ENCODE assay signal across 17 mouse cellular contexts in genomic region chr10:81340551-81341332, GRCm38 (mm10). TPM values are rescaled to one million over a fixed set of nuclear protein-coding genes. Genes with fewer than 3 reads are reported as not detected.
DNase-seq lines count a peak whose midpoint lies in the region; ATAC-seq lines count a peak whose summit lies in the region.
"Had no signal": no experiment of that assay in that cellular context is flagged by ENCODE, and none has a peak within 500 bp of the region (broad histone marks: within the 10 kb centered on the region; RNA-seq: fewer than 3 reads in every experiment).

No protein-coding gene starts in this region.

- H3K27me3 ChIP-seq in liver, embryonic 12.5 days (replicated peaks): peaks cover 77% of the 10 kb centered on the region

- no peaks in the 10 kb centered on the region for H3K9me3 ChIP-seq in liver, embryonic 12.5 days (replicated peaks)
- H3K9me3 ChIP-seq: embryonic facial prominence, embryonic 13.5 days; forebrain, embryonic 15.5 days; hindbrain, embryonic 12.5 days; midbrain, embryonic 12.5 days; neural tube, embryonic 12.5 days had no signal

- peak; percentile 64; the same call in 1 of the 2 replicates for ATAC-seq in liver, embryonic 12.5 days
- ATAC-seq: forebrain, embryonic 15.5 days had no signal

- H3K4me1 ChIP-seq in liver, embryonic 12.5 days: peaks cover 38% of the 10 kb centered on the region

- DNase-seq in cerebellum, adult 9-11 months: peak; percentile 40
- no peak for DNase-seq in cerebellum, adult 8-10 months
- DNase-seq in testis, postnatal 10 days (ENCODE audit: low spot score): peak; percentile 60
- no peak for DNase-seq in testis, postnatal 14 days (ENCODE audit: low spot score)
- DNase-seq in kidney, postnatal 4 days: no peak
- DNase-seq in spleen, adult 12 weeks (ENCODE audit: low spot score): no peak
- no peak for DNase-seq in neural tube, embryonic 10.5 days (ENCODE audit: extremely low spot score, low spot score)
- DNase-seq: gastrocnemius, postnatal 25 days; layer of hippocampus, adult 9-11 months had no signal

- no peak overlapping the region for H3K4me3 ChIP-seq in liver, embryonic 12.5 days
- H3K4me3 ChIP-seq: forebrain, embryonic 15.5 days; hindbrain, embryonic 12.5 days; midbrain, embryonic 12.5 days; neural tube, embryonic 12.5 days had no signal

- no peak overlapping the region for H3K27ac ChIP-seq in liver, embryonic 12.5 days
- H3K27ac ChIP-seq: embryonic facial prominence, embryonic 13.5 days; forebrain, embryonic 15.5 days; hindbrain, embryonic 12.5 days; midbrain, embryonic 12.5 days; neural tube, embryonic 12.5 days had no signal

- WGBS in liver, embryonic 12.5 days (ENCODE audit: insufficient replicate concordance): 37% methylated on average over 17 of the region's 17 CpGs

- H3K36me3 ChIP-seq in liver, embryonic 12.5 days: no peaks in the 10 kb centered on the region
- H3K36me3 ChIP-seq: forebrain, embryonic 15.5 days; hindbrain, embryonic 12.5 days had no signal

- H3K4me2 ChIP-seq in liver, embryonic 12.5 days: 0 out of 2 replicates have a peak overlapping the region, but pooled peaks have one; percentile 10
- H3K4me2 ChIP-seq: embryonic facial prominence, embryonic 13.5 days; forebrain, embryonic 15.5 days; hindbrain, embryonic 12.5 days; lung, embryonic 14.5 days; midbrain, embryonic 12.5 days; neural tube, embryonic 12.5 days had no signal

- no peak overlapping the region for H3K9ac ChIP-seq in liver, embryonic 12.5 days
- H3K9ac ChIP-seq: embryonic facial prominence, embryonic 13.5 days; forebrain, embryonic 15.5 days; hindbrain, embryonic 12.5 days; lung, embryonic 14.5 days; midbrain, embryonic 12.5 days; neural tube, embryonic 12.5 days had no signal

RNA-seq across cellular contexts. Expression of gene Gipc3, which starts 2.3 kb away (rescaled TPM):
- 0.04 TPM in 1 of 2 replicates, not detected in the other for polyA plus RNA-seq in liver, embryonic 12.5 days (2016; fragmentation: Nextera tagmentation; extraction: Ambion mirVana)
- polyA plus RNA-seq: forebrain, embryonic 15.5 days; hindbrain, embryonic 12.5 days; limb, embryonic 11.5 days; midbrain, embryonic 12.5 days; neural tube, embryonic 12.5 days had no signal

RNA-seq across cellular contexts. Expression of gene Hmg20b, which starts 9.5 kb away (rescaled TPM):
- polyA plus RNA-seq in liver, embryonic 12.5 days (2016; fragmentation: Nextera tagmentation; extraction: Ambion mirVana): 39.9 and 47.1 TPM in 2 replicates

RNA-seq across cellular contexts. Expression of gene Tbxa2r, which starts 12.2 kb away (rescaled TPM):
- polyA plus RNA-seq in liver, embryonic 12.5 days (2016; fragmentation: Nextera tagmentation; extraction: Ambion mirVana): 6.7 and 7.0 TPM in 2 replicates

RNA-seq across cellular contexts. Expression of gene Mfsd12, which starts 16.5 kb away (rescaled TPM):
- polyA plus RNA-seq in liver, embryonic 12.5 days (2016; fragmentation: Nextera tagmentation; extraction: Ambion mirVana): 20.8 and 21.0 TPM in 2 replicates

RNA-seq across cellular contexts. Expression of gene Cactin, which starts 19.8 kb away (rescaled TPM):
- 52.9 and 55.1 TPM in 2 replicates for polyA plus RNA-seq in liver, embryonic 12.5 days (2016; fragmentation: Nextera tagmentation; extraction: Ambion mirVana)

Comparison
In these comparisons a context has a peak if more than half of its experiments do, and no peak if none do; other contexts are left out.
1. DNase-seq: peak in cerebellum, adult 9-11 months (single experiment) and testis, postnatal 10 days (single experiment); none in cerebellum, adult 8-10 months (single experiment), testis, postnatal 14 days (single experiment), kidney, postnatal 4 days (0 of 2), spleen, adult 12 weeks (single experiment) and neural tube, embryonic 10.5 days (single experiment).